Mouse (Mus musculus): ENCODE results near the gene Gipc3. TPM values are rescaled to one million over a fixed set of nuclear protein-coding genes. Genes with fewer than 3 reads are reported as not detected.

Gipc3 gene
- 1 to 10 TPM; 1.8 to 2.0 TPM for total RNA-seq (2021)
- long read RNA-seq, experiment 1 = 0 reads
- long read RNA-seq, experiment 2 = 0 reads

DNA sequence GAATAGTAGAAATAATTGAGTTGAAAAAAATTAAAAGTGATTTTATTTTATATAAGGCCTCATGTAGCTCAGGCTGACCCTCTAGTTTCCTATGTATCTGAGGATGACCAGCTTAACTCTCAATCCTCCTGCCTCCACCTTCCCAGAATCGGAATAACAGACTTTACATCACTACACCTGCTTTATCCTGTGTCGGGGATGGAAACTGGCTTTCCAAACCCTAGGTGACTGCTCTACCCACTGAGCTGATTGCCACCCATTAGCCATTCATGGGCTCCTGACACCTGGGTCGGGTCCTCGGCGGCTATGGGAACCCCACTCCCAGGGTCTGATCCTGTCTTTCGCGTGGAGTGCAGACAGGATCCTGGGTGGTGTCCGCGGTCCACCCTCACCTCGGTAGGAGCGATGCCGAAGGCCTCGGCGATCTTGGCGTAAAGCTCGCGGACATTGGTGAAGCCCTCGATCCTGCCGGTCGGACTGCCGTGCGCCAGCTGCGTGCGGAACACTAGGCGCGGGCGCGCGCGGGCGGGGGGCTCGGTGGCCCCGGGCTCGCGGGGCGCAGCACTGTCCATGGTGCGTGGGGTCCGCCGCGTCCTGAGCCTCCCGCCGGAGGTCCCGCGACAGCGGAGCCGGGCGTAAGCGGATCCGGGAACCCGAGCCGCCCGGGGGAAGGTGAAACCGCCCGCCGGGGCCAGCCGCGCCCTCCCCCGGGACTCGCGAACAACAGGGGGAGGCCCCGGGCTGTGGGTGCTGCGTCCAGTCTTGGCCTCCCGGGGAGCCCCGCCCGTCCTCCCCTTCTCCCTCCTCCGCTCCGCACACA is at the start of gene Gipc3:
Gene Gipc3 (minus strand): TSS at position 581 of the 820 bp plus-strand sequence.
- no peak for DNase-seq
- intact Hi-C loops (cut with DNase I; ENCODE audit: low total_unique reads) = no loop called here

DNA sequence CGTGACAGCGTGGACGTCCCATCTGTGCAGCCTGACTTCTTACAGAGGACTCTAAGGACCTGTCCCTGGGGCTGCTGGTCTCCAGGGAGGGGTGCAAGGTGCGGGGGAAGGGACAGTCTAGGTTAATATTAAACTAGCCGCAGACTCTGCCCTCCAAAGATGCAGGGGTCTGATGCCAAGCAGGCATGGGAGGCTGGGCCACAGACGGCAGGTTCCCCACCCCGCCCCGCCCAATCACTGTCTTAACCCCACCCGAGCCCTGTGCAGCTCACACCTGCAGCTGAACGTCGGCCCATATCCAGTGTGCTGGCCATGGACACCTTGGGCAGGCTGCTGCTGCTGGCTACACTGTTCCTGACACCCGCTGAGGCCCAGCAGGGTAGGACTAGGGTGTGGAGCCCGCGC is 49.7 kb upstream of the Gipc3 start, which contains the start of gene Smim24:
Gene Smim24 (plus strand): TSS at position 271 of the 405 bp plus-strand sequence.
- intact Hi-C loops (cut with DNase I; ENCODE audit: low total_unique reads) = no loop called here
- no peak for DNase-seq

DNA sequence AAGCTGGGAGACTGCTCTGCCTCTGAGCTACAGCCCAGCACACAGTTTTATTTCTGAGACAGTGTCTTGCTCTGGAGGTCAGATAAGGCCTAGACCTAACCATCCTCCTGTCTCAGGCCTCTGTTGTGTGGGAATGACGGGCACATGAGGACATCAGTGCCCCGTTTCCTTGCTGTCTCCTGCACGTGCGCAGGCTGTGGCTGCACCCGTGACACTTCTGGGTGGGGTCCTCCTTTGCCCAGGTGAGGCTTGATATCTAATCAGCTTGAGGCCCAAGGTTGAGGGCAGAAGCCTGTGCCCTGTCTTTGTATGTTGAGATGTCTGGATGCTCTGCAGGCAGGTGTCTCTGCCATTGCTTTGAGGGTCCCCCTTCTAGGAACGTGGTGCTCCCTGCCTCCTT is 49.2 kb upstream of the Gipc3 start:
- DNase-seq = no peak
- intact Hi-C loops (cut with DNase I; ENCODE audit: low total_unique reads) = no loop called here

- intact Hi-C loops (cut with DNase I; ENCODE audit: low total_unique reads) = no loop called here
- DNase-seq = no peak
Observed at GRCm38 (mm10) chr10:81390678-81390965, 47.6 kb upstream of the Gipc3 start.

GRCm38 (mm10) chr10:81389801-81390677 is 47.0 kb upstream of the Gipc3 start:
- peak; percentile 79 for DNase-seq
- intact Hi-C loops (cut with DNase I; ENCODE audit: low total_unique reads) = loop anchor here (5.0 kb wide), 1 partner anchor 62 kb away; no protein-coding TSS in a partner anchor

DNA sequence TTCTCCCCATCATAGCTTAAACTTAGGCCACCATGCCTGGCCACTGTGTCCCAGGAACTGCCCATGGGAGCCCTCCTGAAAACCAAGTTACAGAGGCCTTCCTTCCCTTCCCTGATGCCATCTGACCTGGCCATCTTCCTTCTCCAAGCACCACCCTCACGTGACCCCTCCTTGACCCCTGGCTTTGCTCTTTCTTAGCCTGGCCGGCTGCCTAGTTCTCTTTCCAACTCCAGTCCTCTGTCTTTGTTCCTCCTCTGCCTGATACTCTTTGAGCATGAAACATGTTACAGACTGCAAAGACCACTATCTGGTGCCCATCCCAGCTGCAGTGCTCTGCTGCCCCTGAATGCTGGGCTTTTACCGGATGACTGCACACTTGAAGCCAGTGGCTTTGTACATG is 46.3 kb upstream of the Gipc3 start:
- intact Hi-C loops (cut with DNase I; ENCODE audit: low total_unique reads) = loop anchor here (5.0 kb wide), 1 partner anchor 63 kb away; no protein-coding TSS in a partner anchor
- DNase-seq = no peak

GRCm38 (mm10) chr10:81388505-81389055 is 45.5 kb upstream of the Gipc3 start, which contains the start of gene Gm48552:
TSS of gene Gm48552 (plus strand) at chr10:81389005.
- no peak for DNase-seq
- intact Hi-C loops (cut with DNase I; ENCODE audit: low total_unique reads) = loop anchor here (5.0 kb wide), 1 partner anchor 64 kb away; no protein-coding TSS in a partner anchor

DNA sequence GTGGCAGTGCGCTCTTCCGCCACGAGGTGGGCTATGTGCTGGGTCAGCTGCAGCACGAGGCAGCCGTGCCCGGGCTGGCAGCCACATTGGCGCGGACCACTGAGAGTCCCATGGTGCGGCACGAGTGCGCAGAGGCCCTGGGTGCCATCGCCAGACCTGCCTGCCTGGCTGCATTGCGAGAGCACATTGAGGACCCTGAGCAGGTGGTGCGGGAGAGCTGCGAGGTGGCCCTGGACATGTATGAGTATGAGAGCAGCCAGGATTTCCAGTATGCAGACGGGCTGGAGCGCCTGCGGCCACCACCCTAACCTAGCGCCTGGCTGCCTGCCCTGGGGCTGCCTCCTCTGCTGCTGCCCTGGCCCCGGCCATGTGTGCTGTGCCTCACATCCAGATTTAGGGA is 44.6 kb upstream of the Gipc3 start:
- intact Hi-C loops (cut with DNase I; ENCODE audit: low total_unique reads) = loop anchor here (5.0 kb wide), 1 partner anchor 65 kb away; no protein-coding TSS in a partner anchor
- DNase-seq = no peak

DNA sequence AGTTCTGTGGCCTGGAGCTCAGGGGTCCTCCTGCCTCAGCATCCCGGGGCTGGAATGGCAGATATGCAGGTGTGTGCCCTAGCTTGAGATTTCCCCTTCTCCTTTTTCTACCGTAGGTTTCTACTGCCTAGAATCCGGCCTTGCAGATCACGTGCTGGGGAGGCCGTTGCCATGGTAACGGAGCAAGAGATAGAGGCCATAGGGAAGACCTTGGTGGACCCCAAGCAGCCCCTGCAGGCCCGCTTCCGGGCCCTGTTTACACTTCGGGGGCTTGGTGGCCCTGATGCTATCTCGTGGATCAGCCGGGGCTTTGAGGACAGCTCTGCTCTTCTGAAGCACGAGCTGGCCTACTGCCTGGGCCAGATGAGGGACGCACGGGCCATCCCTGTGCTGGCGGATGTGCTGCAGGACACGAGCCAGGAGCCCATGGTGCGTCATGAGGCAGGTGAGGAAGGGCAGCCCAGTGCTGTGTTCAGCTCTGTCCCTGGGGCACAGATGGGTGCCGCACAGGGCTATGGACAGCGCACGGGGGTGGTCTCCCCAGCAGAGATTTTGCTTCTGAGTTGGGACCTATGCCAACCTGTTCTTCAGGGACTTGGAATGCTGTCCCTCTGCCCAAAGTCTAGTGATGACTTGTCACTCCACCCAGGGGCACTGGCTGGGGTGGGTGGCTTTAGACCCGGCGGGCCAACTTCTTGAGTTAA is 42.7 kb upstream of the Gipc3 start:
- intact Hi-C loops (cut with DNase I; ENCODE audit: low total_unique reads) = loop anchor here (5.0 kb wide), 1 partner anchor 67 kb away; no protein-coding TSS in a partner anchor
- no peak for DNase-seq

DNA sequence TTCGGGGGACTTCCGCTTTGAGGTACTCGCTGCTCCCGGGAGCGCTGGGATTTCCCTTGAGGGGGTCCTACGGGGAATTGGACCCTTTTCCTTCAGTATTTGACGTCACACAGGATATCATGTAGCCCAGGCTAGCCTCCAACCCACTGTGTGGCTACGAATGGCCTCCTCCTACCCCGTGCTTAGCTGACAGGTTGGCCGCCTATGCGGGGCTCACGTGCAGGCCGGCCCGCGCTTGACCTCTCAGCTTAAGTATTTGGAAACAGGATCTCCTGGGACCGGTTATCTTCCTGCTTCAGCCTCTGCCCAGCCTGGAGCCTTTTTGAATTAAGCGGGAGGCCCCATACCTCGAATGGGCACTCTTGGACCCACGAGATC is 41.5 kb upstream of the Gipc3 start:
- intact Hi-C loops (cut with DNase I; ENCODE audit: low total_unique reads) = no loop called here

DNA sequence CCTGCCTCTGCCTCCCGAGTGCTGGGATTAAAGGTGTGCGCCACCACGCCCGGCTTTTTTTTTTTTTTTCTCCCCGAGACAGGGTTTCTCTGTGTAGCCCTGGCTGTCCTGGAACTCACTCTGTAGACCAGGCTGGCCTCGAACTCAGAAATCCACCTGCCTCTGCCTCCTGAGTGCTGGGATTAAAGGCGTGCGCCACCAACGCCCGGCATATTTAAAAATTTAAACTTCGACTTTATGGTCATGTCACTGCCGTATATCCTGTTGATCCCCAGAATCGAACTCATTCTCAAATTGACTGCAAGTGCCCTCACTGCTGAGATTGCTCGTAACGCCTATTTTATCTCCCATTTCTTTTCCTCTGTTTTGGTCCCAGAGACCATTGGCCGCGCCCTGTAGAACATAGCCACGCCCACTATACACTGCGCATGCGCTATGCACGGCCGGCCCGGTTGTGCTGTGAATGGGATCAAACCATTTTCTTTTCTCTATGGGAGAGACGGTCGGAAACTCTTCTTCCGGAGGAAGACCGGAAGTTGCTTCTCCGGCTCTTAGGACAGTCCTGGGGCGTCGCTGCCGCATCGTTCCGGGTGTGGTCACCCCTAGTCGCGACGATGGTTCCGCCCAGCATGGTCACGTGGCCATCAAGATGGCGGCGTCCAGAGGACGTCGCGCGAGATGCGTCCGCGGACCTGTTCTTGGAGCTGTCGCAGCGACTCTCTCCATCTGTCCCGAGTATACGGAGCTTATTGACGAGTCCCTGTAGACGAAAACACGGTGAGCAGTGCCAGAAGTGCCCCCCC is 40.9 kb upstream of the Gipc3 start, which contains the start of the genes Dohh and Gm48551:
Gene Dohh (plus strand): TSS at position 627 of the 803 bp plus-strand sequence.
Gene Gm48551 (plus strand): TSS at position 665 of the 803 bp plus-strand sequence.
- intact Hi-C loops (cut with DNase I; ENCODE audit: low total_unique reads) = no loop called here
- peak; percentile 99 for DNase-seq

More for the DNA sequence above, 41.5 kb upstream of the Gipc3 start:
- DNase-seq = no peak

- intact Hi-C loops (cut with DNase I; ENCODE audit: low total_unique reads) = no loop called here
- no peak for DNase-seq
Observed at GRCm38 (mm10) chr10:81382039-81382438, 39.0 kb upstream of the Gipc3 start.

DNA sequence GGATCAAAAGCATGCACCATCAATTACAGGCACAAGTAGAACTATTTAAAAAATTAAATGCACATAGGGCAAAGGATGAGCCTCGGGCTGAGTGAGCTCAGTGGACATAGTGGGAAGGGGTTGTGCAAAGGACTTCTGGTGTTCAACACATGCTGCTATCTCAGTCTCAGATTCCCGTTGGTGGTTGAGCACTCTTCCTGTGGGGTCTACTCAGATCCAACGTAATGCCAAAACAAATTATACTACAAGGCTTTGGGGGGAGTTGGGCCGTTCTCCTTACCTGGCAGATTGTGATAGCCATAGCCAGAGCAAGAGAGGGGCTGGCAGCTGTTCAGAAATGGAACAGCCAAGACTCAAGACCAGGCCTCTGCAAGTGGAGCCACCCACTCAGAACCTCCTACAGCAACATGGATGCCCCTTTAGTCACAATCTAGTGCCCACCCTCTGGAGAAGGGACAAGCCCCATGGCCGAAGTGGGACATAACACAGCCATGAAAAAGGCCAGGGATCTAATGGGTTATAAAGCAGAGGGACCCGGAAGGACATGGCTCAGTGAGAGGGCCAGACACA is 36.8 kb upstream of the Gipc3 start:
- DNase-seq = no peak
- intact Hi-C loops (cut with DNase I; ENCODE audit: low total_unique reads) = no loop called here

- DNase-seq = no peak
- intact Hi-C loops (cut with DNase I; ENCODE audit: low total_unique reads) = no loop called here
Observed at GRCm38 (mm10) chr10:81379183-81379553, 36.1 kb upstream of the Gipc3 start.

DNA sequence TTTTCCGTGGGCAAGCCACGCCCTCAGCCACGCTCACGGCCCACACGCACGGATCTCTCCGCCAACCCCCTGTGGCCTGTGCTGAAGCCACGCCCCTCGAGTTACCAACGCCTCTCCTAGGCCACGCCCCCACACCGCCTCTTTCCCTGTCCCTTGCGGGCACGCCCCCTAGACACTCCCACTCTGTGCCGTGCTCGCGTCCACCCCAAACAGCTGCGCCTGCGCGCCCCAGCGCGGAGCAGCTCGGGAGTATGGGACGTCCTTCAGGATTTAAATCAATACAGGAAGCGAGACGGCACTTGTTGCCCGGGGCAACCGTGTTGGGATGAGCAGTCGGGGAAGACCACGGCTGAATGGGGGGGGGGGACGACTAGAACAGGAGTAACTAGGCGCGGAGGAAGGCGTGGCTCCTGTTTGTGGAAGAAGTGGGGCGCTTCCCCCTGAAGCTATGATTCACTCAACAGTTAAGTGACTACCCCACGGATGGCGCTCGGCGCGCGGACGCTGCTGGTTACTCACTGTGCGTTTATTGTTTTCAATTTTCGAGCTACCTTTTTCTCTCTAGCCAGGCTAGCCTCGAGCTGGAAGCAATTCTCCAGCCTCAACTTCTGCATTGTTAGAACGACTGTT is 35.6 kb upstream of the Gipc3 start:
- intact Hi-C loops (cut with DNase I; ENCODE audit: low total_unique reads) = no loop called here
- peak; percentile 100 for DNase-seq

- intact Hi-C loops (cut with DNase I; ENCODE audit: low total_unique reads) = no loop called here
- no peak for DNase-seq
Observed at GRCm38 (mm10) chr10:81377793-81378552, 34.9 kb upstream of the Gipc3 start, which contains the start of gene Fzr1. TSS of gene Fzr1 (minus strand) at chr10:81378516.

DNA sequence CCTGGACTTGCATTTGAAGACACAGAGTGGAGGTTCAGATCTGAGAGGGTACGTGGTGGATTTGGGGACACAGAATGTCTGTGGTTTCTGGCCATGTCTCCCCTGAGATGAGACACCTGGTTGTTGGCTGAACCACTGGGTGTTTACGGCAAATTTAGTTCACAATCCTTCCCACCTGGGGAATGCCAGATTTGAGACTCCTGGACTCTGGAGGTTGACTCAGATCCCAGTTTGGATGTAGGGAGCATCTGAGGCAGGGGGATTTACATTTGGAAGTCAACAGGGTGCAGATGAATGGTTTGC is 34.2 kb upstream of the Gipc3 start:
- intact Hi-C loops (cut with DNase I; ENCODE audit: low total_unique reads) = no loop called here

More for the DNA sequence above, 34.2 kb upstream of the Gipc3 start:
- DNase-seq = no peak
